Mouse (Mus musculus): ENCODE measurements at regions not wholly inside any gene's neighbourhood (a gene's known extent, or its start where the extent isn't known, plus 50 kb on each side); places are given as distances from the start of the nearest gene placed in this dataset.

DNA sequence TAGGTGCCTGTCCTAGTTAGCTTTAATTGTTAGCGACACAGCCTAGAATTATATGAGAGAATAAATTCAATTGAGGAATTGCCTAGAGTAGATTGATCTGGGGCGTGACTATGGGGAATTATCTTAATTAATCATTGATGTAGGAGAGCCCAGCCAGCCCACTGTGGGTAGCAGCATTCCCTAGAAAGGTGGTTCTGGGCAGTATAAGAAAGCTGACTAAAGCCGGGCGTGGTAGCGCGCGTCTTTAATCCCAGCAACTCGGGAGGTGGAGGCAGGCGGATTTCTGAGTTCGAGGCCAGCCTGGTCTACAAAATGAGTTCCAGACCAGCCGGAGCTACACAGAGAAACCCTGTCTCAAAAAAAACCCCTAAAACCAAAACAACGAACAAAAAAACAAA is 156.8 kb upstream of the Zfp618 start:
- TF ChIP-seq CTCF (IDR thresholded peaks at IDR 0.05; ENCODE audit: low read depth), result no peak
- TF ChIP-seq EP300 (IDR thresholded peaks at IDR 0.05; ENCODE audit: low read depth), result no peak
